Mouse (Mus musculus): ENCODE measurements around the gene Ncl. TPM values are rescaled to one million over a fixed set of nuclear protein-coding genes. Genes with fewer than 3 reads are reported as not detected.

Ncl gene
- polyA plus RNA-seq, 1 experiment from 2014 or later: 219 TPM

GRCm38 (mm10) chr1:86393219-86393618 lies 34.0 kb upstream of the Ncl start:
- WGBS: 47% methylated on average over 3 of the region's 3 CpGs
- H3K27ac ChIP-seq: no peak overlapping the region
- no peak overlapping the region for H3K4me3 ChIP-seq
- H3K4me1 ChIP-seq (replicated peaks): no peaks in the 10 kb centered on the region
- no peak overlapping the region for H3K4me2 ChIP-seq
- no peaks in the 10 kb centered on the region for H3K27me3 ChIP-seq
- no peak for ATAC-seq (replicated peaks; ENCODE audit: insufficient number of reproducible peaks, insufficient read depth, low FRiP score, low read depth)
- H3K9ac ChIP-seq: no peak overlapping the region
- H3K36me3 ChIP-seq: no peaks in the 10 kb centered on the region
- no peaks in the 10 kb centered on the region for H3K9me3 ChIP-seq (replicated peaks)

DNA sequence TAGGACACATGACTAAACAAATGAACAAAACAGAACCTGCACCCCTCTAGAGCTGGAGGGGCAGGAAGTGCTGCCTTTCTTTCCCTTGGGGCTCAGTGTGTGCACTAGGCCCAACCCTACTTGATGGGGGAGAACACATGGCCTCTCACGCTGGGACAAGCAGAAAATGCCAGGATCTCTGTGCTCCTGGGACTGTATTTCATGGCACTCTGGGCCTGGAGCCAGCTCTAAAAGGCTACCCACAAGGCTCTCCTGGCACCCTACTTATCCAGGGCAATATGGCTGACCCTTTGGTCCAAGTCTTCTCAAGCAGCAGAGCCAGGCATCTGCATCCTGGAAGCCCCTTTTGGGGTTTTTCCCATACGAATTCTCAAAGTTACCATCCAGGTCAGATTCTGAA lies 32.2 kb upstream of the Ncl start:
- WGBS: 64% methylated on average over 2 of the region's 2 CpGs
- Histone ChIP-seq H3K27ac (no peak overlapping the region), H3K27me3 (no peaks in the 10 kb centered on the region), H3K4me3 (no peak overlapping the region), H3K36me3 (no peaks in the 10 kb centered on the region), H3K9ac (no peak overlapping the region), H3K9me3 (replicated peaks) (no peaks in the 10 kb centered on the region), H3K4me1 (replicated peaks) (no peaks in the 10 kb centered on the region), H3K4me2 (no peak overlapping the region)
- no peak for ATAC-seq (replicated peaks; ENCODE audit: insufficient number of reproducible peaks, insufficient read depth, low FRiP score, low read depth)

DNA sequence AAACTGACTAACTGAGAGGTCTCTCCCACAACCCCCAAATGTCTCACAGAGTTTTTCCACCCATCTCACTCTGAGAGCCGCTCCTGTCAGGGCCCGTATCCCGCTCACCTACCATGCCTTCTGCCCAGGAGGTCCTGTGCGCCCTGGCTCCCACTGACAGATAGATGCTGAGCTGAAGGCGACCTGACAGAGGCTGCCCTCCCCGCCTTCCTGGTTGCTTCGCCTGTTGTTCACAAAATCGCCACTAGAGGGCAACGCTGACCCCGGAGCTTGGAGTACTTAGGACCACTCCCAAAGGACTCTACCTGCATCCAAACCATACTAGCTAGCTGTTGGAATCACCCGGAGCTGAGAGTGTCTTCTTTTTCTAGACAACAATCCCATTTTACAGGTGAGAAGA lies 30.0 kb upstream of the Ncl start:
- 3% methylated on average over 11 of the region's 11 CpGs for WGBS
- Histone ChIP-seq H3K27me3 (no peaks in the 10 kb centered on the region), H3K4me3 (no peak overlapping the region), H3K9ac (no peak overlapping the region), H3K27ac (no peak overlapping the region), H3K9me3 (replicated peaks) (no peaks in the 10 kb centered on the region), H3K36me3 (no peaks in the 10 kb centered on the region), H3K4me1 (replicated peaks) (no peaks in the 10 kb centered on the region), H3K4me2 (no peak overlapping the region)
- no peak for ATAC-seq (replicated peaks; ENCODE audit: insufficient number of reproducible peaks, insufficient read depth, low FRiP score, low read depth)

- Histone ChIP-seq H3K27me3 (no peaks in the 10 kb centered on the region), H3K27ac (no peak overlapping the region), H3K4me3 (no peak overlapping the region; the same call in 1 of the 2 replicates), H3K9me3 (replicated peaks) (no peaks in the 10 kb centered on the region), H3K9ac (no peak overlapping the region), H3K4me2 (peak overlapping the region; percentile 39), H3K36me3 (no peaks in the 10 kb centered on the region), H3K4me1 (replicated peaks) (peaks cover 39% of the 10 kb centered on the region)
- WGBS: 18% methylated on average over 13 of the region's 13 CpGs
- no peak; the same call in 1 of the 2 replicates for ATAC-seq (replicated peaks; ENCODE audit: insufficient number of reproducible peaks, insufficient read depth, low FRiP score, low read depth)
Measured at GRCm38 (mm10) chr1:86381027-86381426, 21.8 kb upstream of the Ncl start.

DNA sequence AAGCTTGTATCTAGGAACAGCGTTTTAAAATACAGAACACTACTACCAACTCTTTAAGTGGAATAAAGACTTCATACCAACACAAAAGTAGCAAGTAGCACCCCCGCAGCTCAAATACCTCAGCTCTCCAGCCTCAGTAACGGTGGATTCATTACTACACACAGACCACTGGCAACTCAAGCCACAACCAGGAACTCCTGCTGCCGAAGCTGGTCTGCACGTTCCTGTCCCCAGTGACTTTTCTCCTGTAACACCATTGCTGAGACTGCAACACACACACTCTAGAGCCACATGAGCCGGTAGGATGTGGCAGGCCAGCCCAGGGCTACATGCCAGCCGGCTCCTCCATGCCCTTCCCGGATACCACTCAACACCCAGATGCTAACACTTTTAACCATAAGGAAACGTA lies 20.0 kb upstream of the Ncl start:
- peak overlapping the region; percentile 48 for H3K4me2 ChIP-seq
- no peaks in the 10 kb centered on the region for H3K9me3 ChIP-seq (replicated peaks)
- H3K4me1 ChIP-seq (replicated peaks): peaks cover 41% of the 10 kb centered on the region
- H3K27me3 ChIP-seq: no peaks in the 10 kb centered on the region
- no peak overlapping the region for H3K9ac ChIP-seq
- WGBS: 27% methylated on average over 9 of the region's 9 CpGs
- peak overlapping the region; percentile 81 for H3K27ac ChIP-seq
- no peak; the same call in 1 of the 2 replicates for ATAC-seq (replicated peaks; ENCODE audit: insufficient number of reproducible peaks, insufficient read depth, low FRiP score, low read depth)
- no peaks in the 10 kb centered on the region for H3K36me3 ChIP-seq
- H3K4me3 ChIP-seq: 0 out of 2 replicates have a peak overlapping the region, but pooled peaks have one; percentile 20

GRCm38 (mm10) chr1:86378662-86379061 lies 19.5 kb upstream of the Ncl start:
- Histone ChIP-seq H3K36me3 (no peaks in the 10 kb centered on the region), H3K27ac (peak overlapping the region; percentile 81), H3K27me3 (no peaks in the 10 kb centered on the region), H3K4me3 (no peak overlapping the region), H3K4me1 (replicated peaks) (peaks cover 41% of the 10 kb centered on the region), H3K9me3 (replicated peaks) (no peaks in the 10 kb centered on the region), H3K9ac (no peak overlapping the region), H3K4me2 (peak overlapping the region; percentile 48)
- no peak for ATAC-seq (replicated peaks; ENCODE audit: insufficient number of reproducible peaks, insufficient read depth, low FRiP score, low read depth)
- WGBS: 25% methylated on average over 6 of the region's 6 CpGs

- no peak overlapping the region for H3K4me3 ChIP-seq
- 73% methylated on average over 5 of the region's 5 CpGs for WGBS
- H3K4me2 ChIP-seq: no peak overlapping the region
- no peaks in the 10 kb centered on the region for H3K36me3 ChIP-seq
- no peak for ATAC-seq (replicated peaks; ENCODE audit: insufficient number of reproducible peaks, insufficient read depth, low FRiP score, low read depth)
- H3K27me3 ChIP-seq: no peaks in the 10 kb centered on the region
- H3K9ac ChIP-seq: no peak overlapping the region
- H3K9me3 ChIP-seq (replicated peaks): no peaks in the 10 kb centered on the region
- no peak overlapping the region; the same call in 1 of the 2 replicates for H3K27ac ChIP-seq
- peaks cover 41% of the 10 kb centered on the region for H3K4me1 ChIP-seq (replicated peaks)
Measured at GRCm38 (mm10) chr1:86376354-86376753, 17.2 kb upstream of the Ncl start.

GRCm38 (mm10) chr1:86371997-86372396 lies 12.8 kb upstream of the Ncl start:
- no peak for ATAC-seq (replicated peaks; ENCODE audit: insufficient number of reproducible peaks, insufficient read depth, low FRiP score, low read depth)
- H3K4me1 ChIP-seq (replicated peaks): peaks cover 7% of the 10 kb centered on the region; the same call in 1 of the 2 replicates
- H3K9me3 ChIP-seq (replicated peaks): no peaks in the 10 kb centered on the region
- H3K27me3 ChIP-seq: no peaks in the 10 kb centered on the region
- no peak overlapping the region for H3K4me3 ChIP-seq
- no peak overlapping the region for H3K4me2 ChIP-seq
- no peak overlapping the region for H3K9ac ChIP-seq
- H3K27ac ChIP-seq: no peak overlapping the region
- 40% methylated on average over 10 of the region's 10 CpGs for WGBS
- no peaks in the 10 kb centered on the region for H3K36me3 ChIP-seq

- no peak overlapping the region for H3K4me2 ChIP-seq
- H3K4me3 ChIP-seq: no peak overlapping the region
- no peaks in the 10 kb centered on the region for H3K27me3 ChIP-seq
- no peaks in the 10 kb centered on the region for H3K9me3 ChIP-seq (replicated peaks)
- WGBS: 65% methylated on average over 4 of the region's 4 CpGs
- no peaks in the 10 kb centered on the region for H3K36me3 ChIP-seq
- no peak overlapping the region for H3K27ac ChIP-seq
- no peaks in the 10 kb centered on the region for H3K4me1 ChIP-seq (replicated peaks)
- no peak for ATAC-seq (replicated peaks; ENCODE audit: insufficient number of reproducible peaks, insufficient read depth, low FRiP score, low read depth)
- no peak overlapping the region for H3K9ac ChIP-seq
Measured at GRCm38 (mm10) chr1:86368086-86368485, 8.9 kb upstream of the Ncl start.

DNA sequence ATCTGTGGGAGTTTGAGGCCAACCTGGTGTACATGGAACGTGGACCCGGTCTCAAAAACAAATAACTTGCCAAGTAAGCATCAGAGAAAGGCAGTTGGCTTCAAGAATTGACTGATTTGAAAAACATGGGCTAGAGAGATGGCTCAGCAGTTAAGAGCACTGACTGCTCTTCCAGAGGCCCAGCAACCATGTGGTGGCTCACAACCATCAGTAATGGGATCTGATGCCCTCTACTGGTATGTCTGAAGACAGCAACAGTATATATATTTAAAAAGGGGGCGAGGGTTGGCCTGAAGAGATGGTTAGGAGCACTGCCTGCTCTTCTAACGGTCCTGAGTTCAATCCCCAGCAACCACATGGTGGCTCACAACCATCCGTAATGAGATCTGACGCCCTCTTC lies 4.5 kb upstream of the Ncl start:
- peaks cover 13% of the 10 kb centered on the region for H3K4me1 ChIP-seq (replicated peaks)
- ATAC-seq (replicated peaks; ENCODE audit: insufficient number of reproducible peaks, insufficient read depth, low FRiP score, low read depth): no peak
- no peak overlapping the region for H3K9ac ChIP-seq
- H3K4me2 ChIP-seq: no peak overlapping the region
- no peaks in the 10 kb centered on the region for H3K36me3 ChIP-seq
- no peak overlapping the region for H3K4me3 ChIP-seq
- WGBS: 23% methylated on average over 6 of the region's 6 CpGs
- no peak overlapping the region for H3K27ac ChIP-seq
- no peaks in the 10 kb centered on the region for H3K9me3 ChIP-seq (replicated peaks)
- H3K27me3 ChIP-seq: no peaks in the 10 kb centered on the region

DNA sequence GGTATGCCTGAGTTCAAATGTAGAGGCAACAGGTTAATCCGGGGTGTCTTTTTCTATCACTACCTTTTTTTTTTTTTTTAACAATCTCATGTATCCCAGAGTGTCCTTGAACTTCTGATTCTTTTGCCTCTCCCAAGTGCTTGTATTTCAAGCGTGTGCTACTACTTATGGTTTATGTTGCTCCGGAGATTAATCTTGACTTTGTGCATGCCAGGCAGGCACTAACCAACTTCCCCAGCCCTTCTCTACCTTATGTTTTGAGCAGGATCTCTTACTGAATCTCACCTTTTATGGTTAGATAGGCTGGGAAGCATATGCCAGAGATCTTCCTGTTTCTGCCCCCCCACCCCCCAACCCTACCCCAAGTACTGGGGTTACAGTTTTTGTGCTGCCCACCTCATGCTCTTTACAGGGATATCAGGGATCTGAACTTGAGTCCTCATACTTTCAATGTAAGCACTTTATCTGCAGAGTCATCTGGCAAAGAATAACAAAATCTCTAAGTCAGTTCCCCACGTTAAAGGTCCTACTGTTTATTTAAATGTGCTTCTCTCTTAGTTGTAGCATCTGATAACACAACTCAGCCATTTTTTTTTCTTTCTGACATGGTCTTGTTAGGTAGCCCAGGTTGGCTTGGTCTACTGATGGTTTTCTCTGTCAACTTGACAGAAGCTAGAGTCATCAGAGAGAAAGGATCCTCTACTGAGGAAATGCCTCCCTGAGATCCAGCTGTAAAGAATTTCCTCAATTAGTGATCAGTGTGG lies 2.8 kb upstream of the Ncl start:
- no peaks in the 10 kb centered on the region for H3K27me3 ChIP-seq
- H3K9me3 ChIP-seq (replicated peaks): no peaks in the 10 kb centered on the region
- peaks cover 3% of the 10 kb centered on the region for H3K36me3 ChIP-seq
- H3K4me1 ChIP-seq (replicated peaks): peaks cover 21% of the 10 kb centered on the region
- 81% methylated on average over 4 of the region's 4 CpGs for WGBS
- no peak overlapping the region for H3K27ac ChIP-seq
- no peak overlapping the region for H3K4me3 ChIP-seq
- no peak overlapping the region for H3K4me2 ChIP-seq
- ATAC-seq (replicated peaks; ENCODE audit: insufficient number of reproducible peaks, insufficient read depth, low FRiP score, low read depth): no peak
- no peak overlapping the region for H3K9ac ChIP-seq

DNA sequence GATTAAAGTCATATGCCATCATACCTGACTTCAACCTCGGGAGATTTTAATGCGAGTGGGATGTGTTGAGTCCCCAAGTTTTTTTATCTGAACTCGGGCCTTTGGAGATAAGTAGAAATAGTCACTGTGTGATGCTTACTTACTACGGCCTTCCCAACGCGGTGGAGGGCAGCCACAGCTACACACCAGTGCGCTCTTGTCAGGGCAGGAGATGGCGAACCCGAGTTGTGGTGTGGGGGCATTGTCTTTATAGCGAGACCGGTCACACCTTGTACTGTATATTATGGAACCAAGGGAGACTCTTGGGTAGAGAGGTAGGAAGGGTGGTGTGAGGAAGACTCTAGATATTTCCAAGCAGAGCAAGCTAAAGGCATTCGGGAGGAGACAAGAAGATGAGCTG lies 1.2 kb upstream of the Ncl start:
- Histone ChIP-seq H3K27ac (no peak overlapping the region), H3K4me2 (peak overlapping the region; percentile 73), H3K27me3 (no peaks in the 10 kb centered on the region), H3K36me3 (peaks cover 19% of the 10 kb centered on the region), H3K9ac (peak overlapping the region; percentile 80), H3K4me3 (peak overlapping the region; percentile 90), H3K9me3 (replicated peaks) (no peaks in the 10 kb centered on the region), H3K4me1 (replicated peaks) (peaks cover 21% of the 10 kb centered on the region)
- WGBS: 15% methylated on average over 12 of the region's 12 CpGs
- ATAC-seq (replicated peaks; ENCODE audit: insufficient number of reproducible peaks, insufficient read depth, low FRiP score, low read depth): no peak
